In the genomic region with DNA sequence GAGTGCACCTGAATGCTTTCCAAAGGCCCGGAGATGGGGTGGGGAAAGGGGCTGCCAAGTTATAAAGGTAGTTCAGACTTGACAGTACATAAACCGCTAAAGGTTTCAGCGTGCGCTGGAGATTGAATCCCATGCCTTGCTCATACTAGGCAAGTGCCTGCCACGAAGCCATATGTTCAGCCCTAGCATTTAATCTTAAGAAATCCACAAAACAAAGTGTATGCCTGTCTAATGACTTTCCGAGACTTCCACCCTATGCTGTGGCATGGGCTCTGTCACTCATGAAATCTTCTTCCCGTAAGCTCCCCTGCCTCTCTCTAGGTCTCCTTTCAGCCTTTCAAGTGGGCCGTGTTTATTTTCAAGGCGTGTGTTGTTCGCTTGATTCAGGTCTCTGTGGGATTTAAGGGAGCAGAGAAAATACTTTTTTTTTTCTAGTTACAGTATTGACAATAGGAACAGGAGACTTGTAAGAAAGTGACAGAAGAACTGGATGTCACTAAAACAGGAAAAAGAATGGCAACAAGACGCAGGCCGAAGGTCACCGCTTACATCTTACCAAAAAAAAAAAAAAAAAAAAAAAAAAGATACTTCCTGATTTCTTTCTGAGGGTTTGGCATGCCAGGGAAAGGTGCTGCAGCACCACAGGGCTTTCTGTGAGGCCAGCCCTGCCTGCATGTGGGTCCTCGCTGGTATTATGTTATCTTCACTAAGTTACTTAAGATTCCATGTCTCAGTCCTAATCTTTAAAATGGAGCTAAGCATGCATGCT, we compare ENCODE assay signal across 9 mouse cellular contexts. TPM values are rescaled to one million over a fixed set of nuclear protein-coding genes. Genes with fewer than 3 reads are reported as not detected.
DNase-seq lines count a peak whose midpoint lies in the region; ATAC-seq and TF ChIP-seq lines count a peak whose summit lies in the region.
"Had no signal": no experiment of that assay in that cellular context is flagged by ENCODE, and none has a peak within 500 bp of the region (broad histone marks: within the 10 kb centered on the region; RNA-seq: fewer than 3 reads in every experiment).

No protein-coding gene starts in this region.

- H3K27ac ChIP-seq in liver, adult 2 months (replicated peaks; ENCODE audit: insufficient read depth, low read depth, low read length), result peak overlapping the region; percentile 18
- H3K27ac ChIP-seq in forebrain, embryonic 11.5 days (ENCODE audit: low read depth, low read length), result no peak overlapping the region
- H3K27ac ChIP-seq in intestine, postnatal 0 days (ENCODE audit: low read depth, low read length), result 0 out of 2 replicates have a peak overlapping the region, but pooled peaks have one; percentile 1
- peak overlapping the region; percentile 65 for H3K27ac ChIP-seq in olfactory bulb, adult 2 months (ENCODE audit: insufficient read depth, low read depth, low read length)

- no peaks in the 10 kb centered on the region for H3K9me3 ChIP-seq in forebrain, embryonic 11.5 days (ENCODE audit: control insufficient read depth, low read length)
- H3K9me3 ChIP-seq in intestine, postnatal 0 days (ENCODE audit: control insufficient read depth), result no peaks in the 10 kb centered on the region

- H3K27me3 ChIP-seq in liver, adult 2 months (ENCODE audit: control insufficient read depth, insufficient read depth, low read length), result no peaks in the 10 kb centered on the region
- H3K27me3 ChIP-seq in forebrain, embryonic 11.5 days (ENCODE audit: control insufficient read depth, insufficient read depth, low read length), result no peaks in the 10 kb centered on the region
- no peaks in the 10 kb centered on the region for H3K27me3 ChIP-seq in intestine, postnatal 0 days (replicated peaks; ENCODE audit: control insufficient read depth, insufficient read depth, low read length)
- H3K27me3 ChIP-seq: Patski had no signal

- H3K4me2 ChIP-seq in forebrain, embryonic 11.5 days (ENCODE audit: low read depth, low read length, severe bottlenecking), result no peak overlapping the region; the same call in 1 of the 2 replicates
- H3K4me2 ChIP-seq in intestine, postnatal 0 days (replicated peaks; ENCODE audit: low read depth), result 0 out of 2 replicates have a peak overlapping the region, but pooled peaks have one; percentile 21

- TF ChIP-seq POLR2A in liver, adult 2 months (IDR thresholded peaks at IDR 0.05; ENCODE audit: extremely low read depth, insufficient read depth, low read length), result no peak
- no peak for TF ChIP-seq POLR2A in olfactory bulb, adult 2 months (IDR thresholded peaks at IDR 0.05; ENCODE audit: insufficient read depth, low read depth, low read length)

- TF ChIP-seq CTCF in liver, adult 2 months (IDR thresholded peaks at IDR 0.05; ENCODE audit: low read depth, low read length), result no peak
- no peak for TF ChIP-seq CTCF in intestine, postnatal 0 days (IDR thresholded peaks at IDR 0.05; ENCODE audit: low read depth)
- no peak for TF ChIP-seq CTCF in olfactory bulb, adult 2 months (IDR thresholded peaks at IDR 0.05; ENCODE audit: insufficient read depth, low read depth, low read length)

- DNase-seq in liver, adult 2 months (ENCODE audit: extremely low read depth, low read depth, low spot score), result no peak
- DNase-seq in liver, result no peak
- no peak for DNase-seq in forebrain, embryonic 11.5 days (ENCODE audit: low spot score)
- DNase-seq in kidney, adult 8-10 months, result no peak
- DNase-seq: cerebellum, postnatal 10 days had no signal

- H3K4me3 ChIP-seq in liver, adult 2 months (ENCODE audit: insufficient read depth, low read depth, low read length), result no peak overlapping the region
- H3K4me3 ChIP-seq in forebrain, embryonic 11.5 days (ENCODE audit: low read depth, low read length), result no peak overlapping the region
- no peak overlapping the region for H3K4me3 ChIP-seq in intestine, postnatal 0 days (ENCODE audit: low read depth, low read length)
- no peak overlapping the region for H3K4me3 ChIP-seq in olfactory bulb, adult 2 months (ENCODE audit: insufficient read depth, low read depth, low read length)

- no peak overlapping the region for H3K9ac ChIP-seq in liver, adult 2 months (ENCODE audit: low read depth, low read length)
- H3K9ac ChIP-seq in forebrain, embryonic 11.5 days (ENCODE audit: low read length), result peak overlapping the region; percentile 33; the same call in 1 of the 2 replicates
- no peak overlapping the region for H3K9ac ChIP-seq in intestine, postnatal 0 days (ENCODE audit: low read depth, low read length)

- peaks cover 16% of the 10 kb centered on the region; the same call in 1 of the 2 replicates for H3K79me2 ChIP-seq in liver, adult 2 months (ENCODE audit: control insufficient read depth, insufficient read depth, low read length)

- ATAC-seq in forebrain, embryonic 11.5 days (replicated peaks; ENCODE audit: low FRiP score), result no peak
- no peak for ATAC-seq in intestine, postnatal 0 days
- no peak for ATAC-seq in erythroid progenitor cell, adult 5-6 weeks (replicated peaks; ENCODE audit: low FRiP score, poor library complexity, severe bottlenecking)
- ATAC-seq: Patski had no signal

- peaks cover 21% of the 10 kb centered on the region for H3K4me1 ChIP-seq in liver, adult 2 months (ENCODE audit: control insufficient read depth, insufficient read depth, low read length)
- peaks cover 29% of the 10 kb centered on the region for H3K4me1 ChIP-seq in forebrain, embryonic 11.5 days (replicated peaks; ENCODE audit: control insufficient read depth, insufficient read depth, low read length)
- H3K4me1 ChIP-seq in intestine, postnatal 0 days (replicated peaks; ENCODE audit: control insufficient read depth, insufficient read depth, low read length), result peaks cover 7% of the 10 kb centered on the region; the same call in 1 of the 2 replicates
- H3K4me1 ChIP-seq in olfactory bulb, adult 2 months (ENCODE audit: control insufficient read depth, insufficient read depth, low read length), result peaks cover 20% of the 10 kb centered on the region

- no peaks in the 10 kb centered on the region for H3K36me3 ChIP-seq in liver, adult 2 months (ENCODE audit: control insufficient read depth, insufficient read depth, low read length)
- no peaks in the 10 kb centered on the region for H3K36me3 ChIP-seq in forebrain, embryonic 11.5 days (ENCODE audit: control insufficient read depth, insufficient read depth, low read length)
- no peaks in the 10 kb centered on the region for H3K36me3 ChIP-seq in intestine, postnatal 0 days (ENCODE audit: control insufficient read depth, insufficient read depth)

- 59% methylated on average over 14 of the region's 14 CpGs for WGBS in liver, adult 2 months
- WGBS in forebrain, embryonic 11.5 days, result 66% methylated on average over 14 of the region's 14 CpGs
- WGBS in intestine, postnatal 0 days, result 41% methylated on average over 14 of the region's 14 CpGs
- 39% methylated on average over 14 of the region's 14 CpGs for WGBS in olfactory bulb, adult 2 months

RNA-seq across cellular contexts. Expression of a gene that starts 3.0 kb away (rescaled TPM):
- 6.5 and 10.5 TPM in 2 replicates for total RNA-seq in liver, adult 2 months (2014; rRNA removed)
- polyA plus RNA-seq in liver, adult 2 months (2012; rRNA removed), result 5.1 and 8.3 TPM in 2 replicates
- 28.9 and 31.3 TPM in 2 replicates for polyA plus RNA-seq in forebrain, embryonic 11.5 days (2014; fragmentation: Nextera tagmentation; extraction: Ambion mirVana)
- polyA plus RNA-seq in intestine, postnatal 0 days (2015; fragmentation: Nextera tagmentation; extraction: Ambion mirVana), result 4.6 and 5.2 TPM in 2 replicates
- polyA plus RNA-seq in olfactory bulb, adult 2 months (2012; ENCODE audit: insufficient read depth, insufficient read length, low replicate concordance, missing spikeins), result 89.7 TPM in 1 of 2 replicates, not detected in the other
- 12.3 and 15.9 TPM in 2 replicates for total RNA-seq in erythroid progenitor cell, adult 5-6 weeks (2015; ENCODE audit: low replicate concordance)
- 8.7 and 10.8 TPM in 2 replicates for total RNA-seq in erythroid progenitor cell, adult 5-6 weeks (2017; ENCODE audit: low replicate concordance)

RNA-seq across cellular contexts. Expression of a gene that starts 30.1 kb away (rescaled TPM):
- total RNA-seq in liver, adult 2 months (2014; rRNA removed), result 85.9 and 86.7 TPM in 2 replicates
- polyA plus RNA-seq in liver, adult 2 months (2012; rRNA removed), result 40.5 and 46.4 TPM in 2 replicates
- 277 and 297 TPM in 2 replicates for polyA plus RNA-seq in forebrain, embryonic 11.5 days (2014; fragmentation: Nextera tagmentation; extraction: Ambion mirVana)
- 166 and 179 TPM in 2 replicates for polyA plus RNA-seq in intestine, postnatal 0 days (2015; fragmentation: Nextera tagmentation; extraction: Ambion mirVana)
- polyA plus RNA-seq in olfactory bulb, adult 2 months (2012; ENCODE audit: insufficient read depth, insufficient read length, low replicate concordance, missing spikeins), result not detected in 2 replicates
- 78.8 and 93.0 TPM in 2 replicates for total RNA-seq in erythroid progenitor cell, adult 5-6 weeks (2015; ENCODE audit: low replicate concordance)
- 49.7 and 86.5 TPM in 2 replicates for total RNA-seq in erythroid progenitor cell, adult 5-6 weeks (2017; ENCODE audit: low replicate concordance)
